Mouse (Mus musculus) liver, postnatal 0 days (tissue): ENCODE results near the gene Faap100.

Source experiments
- CTCF ChIP-seq: sonication (generic); IDR thresholded peaks from 2 replicates; pipeline ENCODE4 v1.5.1; 2016; ENCODE audit warnings: antibody characterized with exemption, low read depth
- EP300 ChIP-seq: IDR thresholded peaks from 2 replicates; pipeline ENCODE4 v1.6.1; 2016; ENCODE audit warnings: antibody characterized with exemption, low read depth, mild to moderate bottlenecking

DNA sequence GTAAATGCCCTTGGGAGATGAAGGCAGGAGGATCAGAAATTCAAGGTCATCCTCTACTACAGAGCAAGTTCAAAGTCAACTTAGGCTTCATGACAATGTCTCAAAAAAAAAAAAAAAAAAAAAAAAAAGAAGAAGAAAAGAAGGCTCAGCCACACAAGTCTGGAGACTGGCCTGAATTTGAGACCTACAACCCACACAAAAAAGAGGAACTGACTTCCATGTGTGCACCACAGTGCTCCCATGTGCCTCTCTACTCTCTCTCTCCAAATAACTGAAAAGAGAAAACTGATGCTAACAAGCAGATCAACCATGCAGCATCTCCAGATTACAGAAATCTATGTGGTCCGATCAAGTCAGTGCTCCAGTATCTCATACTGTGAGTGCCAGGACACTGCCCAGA is 26.2 kb upstream of the Faap100 start:
- TF ChIP-seq CTCF: no peak
- TF ChIP-seq EP300: no peak
